Mouse (Mus musculus) megakaryocyte, embryonic 14.5 days (primary cell): ENCODE measurements around the gene Rhcg.

Experiments used
- FLI1 ChIP-seq: IDR thresholded peaks from 2 replicates; pipeline ENCODE4 v1.6.1; 2012; ENCODE audit warnings: low read length, inconsistent platforms, mixed read lengths
- GATA1 ChIP-seq: IDR thresholded peaks from 3 replicates; pipeline ENCODE4 v1.6.1; 2012; ENCODE audit warnings: mixed read lengths, low read length, inconsistent platforms, borderline replicate concordance

GRCm38 (mm10) chr7:79568937-79569535, 48.4 kb downstream of the Rhcg start:
- TF ChIP-seq GATA1, result no peak
- no peak for TF ChIP-seq FLI1
